Mouse (Mus musculus) frontal cortex, adult 2 months (tissue): Measurements from ENCODE around the gene Abhd18. TPM values are rescaled to one million over a fixed set of nuclear protein-coding genes. Genes with fewer than 3 reads are reported as not detected.
A peak's percentile ranks its signal among the peaks of the same experiment; 100 is the strongest.
"Not testable (repeated sequence)": the region's sequence is repeated elsewhere in the genome, so short reads cannot be mapped to it uniquely, and the experiment has no call there.

Source experiments
- DNase-seq, 2 experiments: peaks; one replicate each; pipeline ENCODE4 v3.0.0; 2022; ENCODE audit warnings: low spot score in 1 of 2; ENCODE audit errors: extremely low spot score in 1 of 2
- polyA plus RNA-seq: library from polyadenylated mRNA; depleted of rRNA; stranded (reverse); fragments of >200 nt; gene quantifications from 2 replicates; pipeline ENCODE4 v1.2.3, GENCODE M21; 2012; rRNA removed

The Abhd18 gene
- polyA plus RNA-seq = 21.0 and 21.7 TPM in 2 replicates

DNA sequence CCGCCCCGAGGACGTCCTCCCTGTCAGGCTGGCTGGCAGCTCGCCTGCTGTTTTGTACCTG lies at the start of gene Abhd18:
Gene Abhd18 (plus strand): TSS at position 14 of the 61 bp plus-strand sequence.
- DNase-seq = not testable (repeated sequence)

GRCm38 (mm10) chr3:40798054-40798453 lies 48.7 kb upstream of the Abhd18 start:
- DNase-seq = no peak

GRCm38 (mm10) chr3:40798500-40798899 lies 48.3 kb upstream of the Abhd18 start:
- DNase-seq = peak; percentile 19 to 52

- peak; percentile 90 to 98 for DNase-seq
Measured at GRCm38 (mm10) chr3:40799530-40800372, 47.0 kb upstream of the Abhd18 start, which contains the start of gene Plk4. Gene Plk4 (plus strand): TSS chr3:40800019.

DNA sequence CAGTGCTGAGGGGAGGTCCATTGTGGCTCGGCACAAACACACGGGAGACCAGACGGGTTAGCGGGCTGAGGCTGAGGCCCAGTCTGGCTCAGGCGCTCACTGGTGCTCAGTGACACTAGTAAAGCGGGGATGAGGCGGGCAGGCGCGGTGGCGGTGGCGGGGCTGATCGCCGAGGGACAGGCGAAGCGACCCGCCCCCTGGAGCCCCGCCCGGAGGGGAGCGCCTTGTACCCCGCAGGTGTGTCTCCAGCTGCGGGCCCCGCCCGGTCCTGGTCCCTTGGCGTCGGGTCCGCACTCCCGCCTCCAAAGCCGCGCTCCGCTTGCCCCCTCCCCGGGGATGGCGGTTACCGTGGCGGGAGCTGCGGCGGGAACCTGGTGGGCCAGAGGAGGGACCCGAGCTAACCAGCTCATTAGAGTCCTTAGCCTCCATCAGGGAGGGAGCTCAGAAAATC lies 46.4 kb upstream of the Abhd18 start:
- peak in 1 of 2 experiments; percentile 31 for DNase-seq

GRCm38 (mm10) chr3:40806871-40807270 lies 39.9 kb upstream of the Abhd18 start:
- DNase-seq = no peak

GRCm38 (mm10) chr3:40808686-40809085 lies 38.1 kb upstream of the Abhd18 start:
- DNase-seq = no peak

DNA sequence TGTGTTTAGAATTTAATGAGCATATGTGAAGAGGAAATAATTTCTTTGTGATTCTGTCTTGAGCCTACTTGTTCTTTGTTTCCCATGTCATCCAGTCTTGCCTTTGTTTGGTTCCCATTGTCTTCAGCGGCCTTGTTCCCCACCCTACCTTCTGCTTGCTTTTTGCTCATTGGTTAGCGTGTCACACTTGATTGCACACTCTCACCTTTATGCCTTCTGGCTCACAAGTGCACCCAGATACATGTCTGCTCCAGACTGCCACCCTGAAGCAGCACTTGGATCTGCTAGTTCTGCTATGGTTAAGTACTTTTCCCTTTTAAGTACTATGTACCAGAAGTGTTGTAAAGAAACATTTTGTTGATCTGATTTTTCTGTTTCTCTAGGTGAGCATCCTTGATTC lies 36.9 kb upstream of the Abhd18 start:
- no peak for DNase-seq

GRCm38 (mm10) chr3:40813275-40813674 lies 33.5 kb upstream of the Abhd18 start:
- DNase-seq = no peak

GRCm38 (mm10) chr3:40845521-40845920 lies 1.2 kb upstream of the Abhd18 start:
- not testable (repeated sequence) for DNase-seq

GRCm38 (mm10) chr3:40846473-40846956 lies 255 bp upstream of the Abhd18 start, which contains the start of gene Mfsd8:
Gene Mfsd8 (minus strand): TSS chr3:40846886.
- DNase-seq = peak; percentile 95 to 96

GRCm38 (mm10) chr3:40847018-40847417 lies 248 bp downstream of the Abhd18 start:
- DNase-seq = peak; percentile 33 to 53

DNA sequence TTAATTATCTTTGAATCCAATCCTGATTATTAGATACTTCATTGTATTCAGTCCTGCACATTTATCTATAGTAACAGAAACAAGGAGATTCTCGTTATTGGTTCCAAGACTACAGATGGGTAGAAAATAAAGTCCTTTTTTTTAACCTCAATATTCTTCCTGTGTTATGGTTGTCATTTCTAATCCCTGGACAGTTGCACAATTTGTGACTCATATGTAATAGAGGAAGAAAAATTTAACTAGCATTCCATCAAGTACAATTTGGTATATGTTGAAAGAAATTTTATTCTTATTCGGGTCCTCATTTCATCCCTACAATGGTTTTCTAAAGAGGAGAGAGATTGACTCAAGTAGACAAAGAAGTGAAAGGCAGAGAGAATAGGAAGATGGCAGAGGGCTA lies 1.2 kb downstream of the Abhd18 start:
- not testable (repeated sequence) for DNase-seq

- DNase-seq = not testable (repeated sequence)
Measured at GRCm38 (mm10) chr3:40853123-40853738, 6.5 kb downstream of the Abhd18 start.

DNA sequence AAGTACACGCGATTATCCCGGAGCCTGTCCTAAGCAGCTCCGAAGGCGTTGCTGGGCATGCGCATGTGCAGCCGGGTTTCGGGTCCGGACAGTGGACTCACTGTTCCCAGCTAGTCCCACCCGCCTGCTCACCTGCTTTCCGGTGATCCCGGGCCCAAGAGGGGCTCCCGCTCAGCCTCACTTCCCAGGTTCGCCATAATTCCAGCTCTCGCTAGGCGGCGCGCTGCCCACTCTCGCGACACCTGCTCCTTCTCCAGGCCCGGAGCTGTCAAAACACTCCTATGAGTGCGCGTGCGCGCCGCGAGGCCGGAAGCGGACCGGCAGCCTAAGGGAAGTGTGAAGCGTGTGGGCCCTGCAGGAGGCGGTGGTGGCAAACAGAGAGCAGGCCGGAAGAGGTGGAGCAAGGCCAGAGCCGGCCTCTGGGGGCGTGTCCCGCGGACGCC lies 47.1 kb downstream of the Abhd18 start:
- peak; percentile 98 for DNase-seq

DNA sequence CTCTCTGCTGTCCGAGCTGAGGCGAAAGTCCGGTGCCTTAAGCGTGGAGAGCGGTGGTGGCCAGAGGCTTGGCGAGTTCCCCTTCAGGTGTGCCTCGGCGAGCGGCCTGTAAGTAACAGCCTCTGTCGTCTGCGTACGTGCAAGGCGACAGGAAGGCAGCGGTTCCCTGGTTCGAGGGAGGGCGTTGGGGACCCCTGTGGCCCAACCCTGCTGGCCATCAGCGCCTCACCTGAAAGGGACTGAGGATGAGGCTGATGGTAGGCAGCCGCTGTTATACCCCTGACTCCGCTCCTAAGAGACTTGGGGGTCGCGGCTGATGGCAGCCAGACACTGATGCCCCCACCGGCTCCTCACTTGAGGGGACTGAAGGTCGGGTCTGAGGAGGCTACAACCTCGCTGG lies 47.6 kb downstream of the Abhd18 start:
- DNase-seq = not testable (repeated sequence)

GRCm38 (mm10) chr3:40902443-40902842 lies 55.7 kb downstream of the Abhd18 start, which contains the start of gene 1700034I23Rik:
Gene 1700034I23Rik (minus strand): TSS chr3:40902543.
- DNase-seq = not testable (repeated sequence)

DNA sequence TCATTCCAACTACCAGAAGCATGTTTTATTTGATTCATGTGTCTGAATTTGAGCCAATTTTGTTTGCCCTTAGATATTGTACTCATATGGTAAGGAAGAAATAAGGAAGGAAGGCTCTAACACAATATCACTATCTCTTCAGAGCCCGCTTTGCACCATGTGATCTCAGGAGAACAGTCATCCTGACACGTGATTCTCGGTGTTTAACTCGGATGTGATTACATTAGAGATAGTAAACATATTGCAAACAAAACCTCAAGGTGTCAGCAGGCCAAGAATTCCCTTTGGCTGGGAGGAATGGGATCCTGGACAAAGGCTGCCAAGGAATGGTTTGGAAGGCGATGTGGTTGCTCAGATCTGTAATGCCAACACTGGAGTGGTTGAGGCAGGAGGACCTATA lies 91.4 kb downstream of the Abhd18 start:
- no peak for DNase-seq

DNA sequence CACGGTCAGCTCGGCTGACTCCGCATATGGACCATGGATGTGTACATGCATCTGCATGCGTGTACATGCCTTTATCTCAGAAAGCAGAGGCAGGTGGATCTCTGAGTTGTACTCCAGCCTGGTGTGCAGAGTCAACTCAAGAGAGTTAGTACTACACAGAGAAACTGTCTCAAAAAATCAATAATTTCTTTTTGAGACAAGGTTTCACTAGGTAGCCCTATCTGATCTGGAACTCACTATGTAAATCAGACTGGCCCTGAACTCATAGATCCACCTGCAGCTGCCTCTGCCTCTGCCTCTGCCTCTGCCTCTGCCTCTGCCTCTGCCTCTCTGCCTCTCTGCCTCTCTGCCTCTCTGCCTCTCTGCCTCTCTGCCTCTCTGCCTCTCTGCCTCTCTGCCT lies 91.8 kb downstream of the Abhd18 start:
- no peak for DNase-seq

GRCm38 (mm10) chr3:40939019-40939418 lies 92.2 kb downstream of the Abhd18 start:
- no peak for DNase-seq

DNA sequence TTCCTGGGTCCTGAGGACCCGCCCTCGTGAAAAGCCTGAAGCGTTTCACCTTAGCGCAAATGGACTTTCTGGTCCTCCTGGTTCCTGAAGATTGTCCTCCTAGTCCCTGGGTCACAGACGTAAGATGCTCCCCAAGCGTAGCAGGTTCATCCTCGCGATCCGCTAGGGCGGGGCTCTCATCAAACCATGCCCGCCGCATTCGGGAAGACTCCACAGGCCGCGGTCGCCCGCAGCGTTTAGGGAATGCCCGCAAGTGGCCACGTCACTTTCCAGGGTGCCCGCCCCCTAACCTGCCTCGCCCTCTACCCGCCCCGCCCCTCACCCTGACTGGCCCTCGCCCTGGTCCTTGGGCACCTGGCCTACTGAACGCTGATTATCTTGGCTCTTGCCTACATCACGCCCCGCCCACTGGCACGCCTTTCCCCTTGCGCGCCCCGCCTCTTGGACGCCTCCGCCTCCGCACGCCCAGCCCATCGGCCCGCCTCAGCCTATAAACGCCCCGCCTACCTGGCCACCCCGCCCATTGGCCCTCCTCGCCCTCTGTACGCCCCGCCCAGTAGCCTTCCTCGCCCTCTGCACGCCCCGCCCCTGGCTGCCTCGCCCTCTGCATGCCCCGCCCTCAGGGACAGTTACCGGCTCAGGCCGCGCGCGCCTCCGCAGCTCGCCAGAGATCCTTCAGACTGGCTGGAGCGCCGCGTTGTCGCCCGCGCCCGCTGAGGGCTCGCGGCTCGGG lies 102.6 kb downstream of the Abhd18 start, which contains the start of gene Larp1b:
Gene Larp1b (plus strand): TSS at position 659 of the 733 bp plus-strand sequence.
- peak; percentile 98 to 99 for DNase-seq
